Mouse (Mus musculus) testis, adult 2 months (tissue): ENCODE results near the gene Fam129a. TPM values are rescaled to one million over a fixed set of nuclear protein-coding genes. Genes with fewer than 3 reads are reported as not detected.

Experiments used
- H3K27ac ChIP-seq: fragments of 200-500 bp; 2 replicates; pipeline ENCODE4 v1.5.1; 2012; ENCODE audit warnings: low read depth, low read length; ENCODE audit not compliant: control insufficient read depth, insufficient read depth
- H3K27me3 ChIP-seq: fragments of 200-500 bp; 2 replicates; pipeline ENCODE4 v1.6.1; 2012; ENCODE audit warnings: mild to moderate bottlenecking, low read length, moderate library complexity; ENCODE audit not compliant: control insufficient read depth, insufficient read depth
- H3K36me3 ChIP-seq: fragments of 200-500 bp; 2 replicates; pipeline ENCODE4 v1.6.1; 2012; ENCODE audit warnings: mild to moderate bottlenecking, low read length; ENCODE audit not compliant: control insufficient read depth, insufficient read depth
- H3K4me1 ChIP-seq: fragments of 200-500 bp; 2 replicates; pipeline ENCODE4 v1.6.1; 2012; ENCODE audit warnings: low read length; ENCODE audit not compliant: control insufficient read depth, insufficient read depth
- H3K4me3 ChIP-seq: fragments of 200-500 bp; 2 replicates; pipeline ENCODE4 v1.5.1; 2012; ENCODE audit warnings: low read depth, mild to moderate bottlenecking, low read length, moderate library complexity, mixed read lengths; ENCODE audit not compliant: control insufficient read depth
- CTCF ChIP-seq: fragments of 200-500 bp; IDR thresholded peaks from 2 replicates; pipeline ENCODE4 v1.5.1; 2012; ENCODE audit warnings: low read depth, mild to moderate bottlenecking, inconsistent platforms, low read length, moderate library complexity; ENCODE audit not compliant: control insufficient read depth, insufficient read depth, insufficient replicate concordance
- POLR2A ChIP-seq: fragments of 200-500 bp; IDR thresholded peaks from 2 replicates; pipeline ENCODE4 v1.6.1; 2012; ENCODE audit warnings: low read depth, mild to moderate bottlenecking, inconsistent platforms, low read length, moderate library complexity; ENCODE audit not compliant: control insufficient read depth
- polyA plus RNA-seq: library from polyadenylated mRNA; depleted of rRNA; stranded (reverse); fragments of >200 nt; gene quantifications from 2 replicates; pipeline ENCODE4 v1.2.3, GENCODE M21; 2012

The Fam129a gene
- polyA plus RNA-seq, 1 experiment = 8.8 TPM

DNA sequence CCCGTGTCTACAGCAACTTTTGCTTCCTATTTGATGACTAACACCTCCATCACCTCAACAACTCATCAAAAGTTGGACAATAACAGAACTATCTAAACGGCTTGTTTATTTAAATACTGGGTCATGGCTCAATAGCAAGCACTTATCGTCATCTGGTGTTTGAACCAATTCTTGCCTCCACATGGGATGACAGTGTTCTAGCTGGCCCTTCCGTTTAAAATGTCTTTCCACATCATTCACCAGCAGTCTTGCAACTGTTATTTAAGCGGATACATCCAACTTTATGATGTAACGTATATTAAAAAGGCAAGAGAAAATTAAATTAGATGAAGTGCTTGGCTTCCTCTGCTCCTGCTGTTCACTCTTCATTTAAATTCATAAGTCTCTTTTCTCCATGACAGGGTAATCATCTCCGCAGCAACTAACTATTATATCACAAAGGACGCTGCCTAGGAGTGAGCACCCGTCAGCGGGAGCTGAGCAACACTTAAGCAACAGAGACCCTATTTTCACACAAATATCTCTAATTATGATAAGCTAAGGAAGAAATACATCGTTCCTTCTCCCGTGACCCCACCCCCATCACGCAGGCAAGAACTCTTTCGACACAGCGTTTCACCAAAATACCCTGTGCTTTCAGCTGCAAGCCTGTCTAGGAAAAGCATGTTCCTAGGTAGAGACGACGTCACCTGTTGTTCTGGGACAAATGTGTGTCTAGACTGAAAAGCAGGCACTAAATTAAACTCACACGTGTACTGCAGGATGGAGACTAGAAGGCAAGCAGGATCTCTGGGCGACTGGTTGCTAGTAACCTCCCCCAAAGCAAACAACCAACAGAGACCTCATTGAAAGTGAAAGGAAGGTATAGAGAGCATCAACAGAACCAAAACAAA, 20.2 kb upstream of the Fam129a start:
- H3K27me3 ChIP-seq = no peaks in the 10 kb centered on the region
- no peak for TF ChIP-seq POLR2A
- TF ChIP-seq CTCF = no peak
- H3K4me1 ChIP-seq = no peaks in the 10 kb centered on the region
- H3K4me3 ChIP-seq = no peak overlapping the region; the same call in 1 of the 2 replicates
- no peak overlapping the region for H3K27ac ChIP-seq
- H3K36me3 ChIP-seq = no peaks in the 10 kb centered on the region

DNA sequence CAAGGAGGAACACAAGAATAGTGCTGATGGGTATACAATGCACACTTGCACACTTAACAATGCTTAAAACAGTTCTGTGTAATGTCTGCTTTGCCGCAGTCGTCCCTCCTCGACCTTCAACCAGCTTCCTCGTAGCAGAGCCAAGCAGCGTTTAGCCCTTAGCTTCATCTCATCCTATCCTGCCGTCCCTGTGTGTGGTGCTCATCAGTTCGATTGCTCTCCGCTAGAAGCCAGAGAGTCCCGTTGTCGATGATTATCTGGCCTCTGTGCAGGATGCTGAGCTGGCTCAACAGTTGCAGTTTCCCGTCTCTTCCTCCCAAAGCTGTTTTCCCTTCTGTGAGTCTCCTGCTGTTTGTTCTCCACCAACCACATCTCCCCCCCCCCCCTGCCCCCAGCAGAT, 10.4 kb upstream of the Fam129a start:
- Histone ChIP-seq H3K27me3 (no peaks in the 10 kb centered on the region), H3K4me1 (peaks cover 2% of the 10 kb centered on the region; the same call in 1 of the 2 replicates), H3K27ac (no peak overlapping the region), H3K4me3 (no peak overlapping the region), H3K36me3 (no peaks in the 10 kb centered on the region)
- no peak for TF ChIP-seq POLR2A
- TF ChIP-seq CTCF = no peak

DNA sequence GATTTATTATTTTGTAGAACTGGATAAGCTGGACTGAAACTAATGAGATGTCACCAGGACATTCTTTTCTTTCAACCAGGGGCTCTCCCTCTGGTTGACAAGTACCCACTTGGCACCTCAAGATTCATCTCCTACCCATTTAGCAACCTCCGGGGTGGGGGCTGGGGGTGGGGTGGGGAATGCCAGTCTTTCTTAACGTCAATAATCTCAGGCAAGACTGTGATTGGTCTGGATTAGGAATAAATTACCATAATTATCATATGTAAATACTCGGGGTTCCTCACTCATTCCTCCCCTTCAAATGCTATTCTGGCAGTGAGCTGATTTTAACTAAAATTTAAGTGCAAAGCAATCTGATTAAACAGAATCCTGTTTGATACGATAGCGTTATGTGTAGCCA, 7.6 kb upstream of the Fam129a start:
- H3K27me3 ChIP-seq = no peaks in the 10 kb centered on the region
- no peaks in the 10 kb centered on the region for H3K36me3 ChIP-seq
- no peak overlapping the region for H3K27ac ChIP-seq
- TF ChIP-seq POLR2A (no peak), CTCF (no peak)
- peaks cover 2% of the 10 kb centered on the region; the same call in 1 of the 2 replicates for H3K4me1 ChIP-seq
- H3K4me3 ChIP-seq = no peak overlapping the region

DNA sequence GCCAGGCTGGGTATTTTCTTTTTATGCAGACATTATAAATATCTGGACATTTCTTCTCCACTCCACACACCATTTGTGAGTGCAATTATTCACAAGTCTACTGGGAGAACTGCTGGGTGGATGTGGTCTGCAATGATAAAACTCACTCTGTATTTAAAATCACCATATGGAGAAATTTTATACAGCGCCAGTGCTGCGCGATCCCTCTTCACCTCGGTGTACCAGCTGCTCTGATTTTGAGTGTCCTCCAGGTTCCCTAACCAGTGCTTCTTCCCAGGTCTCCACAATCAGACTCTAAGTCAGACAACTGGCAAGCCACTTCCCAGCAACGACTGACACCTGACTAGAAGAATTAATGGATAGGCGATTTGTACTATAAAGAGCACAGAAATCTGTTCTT, 7.1 kb upstream of the Fam129a start:
- no peak for TF ChIP-seq POLR2A
- TF ChIP-seq CTCF = no peak
- H3K27me3 ChIP-seq = no peaks in the 10 kb centered on the region
- no peaks in the 10 kb centered on the region for H3K36me3 ChIP-seq
- no peak overlapping the region for H3K4me3 ChIP-seq
- H3K4me1 ChIP-seq = peaks cover 2% of the 10 kb centered on the region
- H3K27ac ChIP-seq = no peak overlapping the region

DNA sequence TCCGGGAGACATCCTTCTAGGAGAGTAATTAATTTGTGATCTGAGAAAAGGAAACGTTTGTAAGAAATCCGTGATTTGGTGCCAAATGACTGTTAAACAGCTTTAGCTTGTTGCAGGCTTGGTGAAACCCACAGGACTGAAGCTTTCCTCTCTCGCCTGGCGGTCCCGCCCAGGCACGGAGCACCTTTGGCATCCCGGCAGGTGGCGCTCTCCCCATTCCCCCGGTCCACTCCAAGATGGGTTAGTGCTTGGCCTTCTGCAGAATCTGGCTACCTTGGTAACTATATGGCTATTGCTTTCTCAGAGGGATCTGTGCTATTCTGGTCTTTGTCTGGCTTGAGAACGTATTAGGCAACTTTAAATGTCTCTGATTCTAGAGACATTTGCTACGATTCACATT, 6.6 kb upstream of the Fam129a start:
- Histone ChIP-seq H3K4me3 (no peak overlapping the region), H3K27ac (no peak overlapping the region), H3K27me3 (no peaks in the 10 kb centered on the region), H3K4me1 (peaks cover 2% of the 10 kb centered on the region), H3K36me3 (no peaks in the 10 kb centered on the region)
- TF ChIP-seq CTCF = peak; percentile 76
- no peak for TF ChIP-seq POLR2A

DNA sequence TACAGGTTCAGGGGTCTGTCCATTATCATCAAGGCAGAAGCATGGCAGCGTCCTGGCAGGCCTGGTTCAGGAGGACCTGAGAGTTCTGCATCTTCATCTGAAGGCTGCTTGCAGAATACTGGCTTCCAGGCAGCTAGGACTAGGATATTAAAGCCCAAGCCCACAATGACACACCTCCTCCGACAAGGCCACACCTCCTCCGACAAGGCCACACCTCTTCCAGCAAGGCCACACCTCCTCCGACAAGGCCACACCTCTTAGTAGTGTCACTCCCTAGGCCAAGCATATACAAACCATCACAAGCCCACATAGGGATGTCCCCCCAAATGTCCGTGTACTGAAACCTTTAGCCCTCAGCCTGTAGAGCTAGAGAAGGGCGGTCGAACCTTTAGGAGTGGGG, 2.3 kb upstream of the Fam129a start:
- no peak overlapping the region for H3K27ac ChIP-seq
- H3K36me3 ChIP-seq = no peaks in the 10 kb centered on the region
- no peak overlapping the region for H3K4me3 ChIP-seq
- TF ChIP-seq POLR2A (no peak), CTCF (no peak)
- peaks cover 6% of the 10 kb centered on the region for H3K4me1 ChIP-seq
- H3K27me3 ChIP-seq = no peaks in the 10 kb centered on the region

DNA sequence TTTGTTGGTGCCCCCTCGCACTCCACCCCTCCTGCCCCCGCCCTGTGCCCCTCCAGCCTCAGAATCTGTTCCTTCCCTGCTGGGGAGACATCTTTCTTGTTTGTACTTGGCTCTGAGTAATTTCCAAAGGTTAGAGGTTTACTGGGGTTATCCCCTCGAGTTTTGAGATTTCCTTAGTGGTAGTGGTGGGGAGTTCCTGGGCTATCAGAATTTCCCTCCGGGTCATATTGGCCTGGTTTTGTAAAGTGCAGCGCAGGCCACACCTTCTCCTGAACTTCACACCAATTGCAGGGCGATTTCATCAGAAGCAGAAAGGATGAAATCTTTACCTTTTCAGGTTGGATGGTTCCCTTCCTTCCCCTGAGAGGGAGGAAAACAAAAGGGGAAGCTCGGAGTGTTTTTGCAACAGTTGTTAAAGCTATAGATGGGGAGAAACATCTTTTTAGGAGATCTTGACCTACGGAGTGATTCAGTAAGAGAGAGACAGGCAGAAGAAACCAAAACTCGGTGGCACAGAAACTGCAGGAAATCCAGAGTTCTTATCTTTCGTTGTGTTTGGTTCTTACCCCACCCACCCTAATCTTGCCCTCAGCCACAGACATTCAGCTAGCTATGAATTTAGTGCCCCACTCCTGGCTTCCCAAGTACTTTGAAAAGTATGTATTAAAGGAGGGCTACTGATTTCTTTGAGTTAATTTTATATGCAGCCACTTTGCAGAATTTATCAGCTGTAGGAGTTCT, 1.0 kb downstream of the Fam129a start:
- Histone ChIP-seq H3K4me3 (peak overlapping the region; percentile 85), H3K4me1 (peaks cover 6% of the 10 kb centered on the region), H3K36me3 (no peaks in the 10 kb centered on the region), H3K27me3 (no peaks in the 10 kb centered on the region), H3K27ac (no peak overlapping the region)
- TF ChIP-seq POLR2A (no peak), CTCF (no peak)
